Mouse (Mus musculus) midbrain, embryonic 12.5 days (tissue): ENCODE measurements around the gene Ncbp2. TPM values are rescaled to one million over a fixed set of nuclear protein-coding genes. Genes with fewer than 3 reads are reported as not detected.

Experiments used
- ATAC-seq: fragments of 200-750 bp; cut with Nextera tagmentation; 2 replicates; pipeline ENCODE4 v1.8.0; 2017; ENCODE audit warnings: low read depth, moderate TSS enrichment, moderate library complexity; ENCODE audit not compliant: low FRiP score
- H3K27ac ChIP-seq: fragments of 300-500 bp; sonication (generic); replicated peaks from 2 replicates; pipeline ENCODE4 v1.5.1; 2016; ENCODE audit warnings: mild to moderate bottlenecking
- H3K27me3 ChIP-seq: fragments of 300-500 bp; sonication (generic); 2 replicates; pipeline ENCODE4 v1.6.1; 2016; ENCODE audit warnings: mild to moderate bottlenecking
- H3K36me3 ChIP-seq: fragments of 300-500 bp; sonication (generic); 2 replicates; pipeline ENCODE4 v1.6.1; 2016
- H3K4me1 ChIP-seq: fragments of 300-500 bp; sonication (generic); 2 replicates; pipeline ENCODE4 v1.6.1; 2016
- H3K4me2 ChIP-seq: fragments of 300-500 bp; sonication (generic); replicated peaks from 2 replicates; pipeline ENCODE4 v1.6.1; 2016; ENCODE audit warnings: mild to moderate bottlenecking, moderate library complexity
- H3K4me3 ChIP-seq: fragments of 300-500 bp; sonication (generic); 2 replicates; pipeline ENCODE4 v1.5.1; 2016; ENCODE audit warnings: mild to moderate bottlenecking
- H3K9ac ChIP-seq: fragments of 300-500 bp; sonication (generic); replicated peaks from 2 replicates; pipeline ENCODE4 v1.6.1; 2016; ENCODE audit warnings: mild to moderate bottlenecking, moderate library complexity
- H3K9me3 ChIP-seq: fragments of 300-500 bp; sonication (generic); 2 replicates; pipeline ENCODE4 v1.6.1; 2016; ENCODE audit warnings: mild to moderate bottlenecking
- WGBS: fragments of 180-500 bp; shearing (Covaris S2); methylation state at CpG from one replicate; pipeline ENCODE4 v1.1.7; 2016; 5-methylcytosine and 5-hydroxymethylcytosine counted together
- polyA plus RNA-seq: library from polyadenylated mRNA; unstranded; fragments of >200 nt; fragmentation: Nextera tagmentation; extraction: Ambion mirVana; gene quantifications from 2 replicates; pipeline ENCODE4 v1.2.1, GENCODE M21; 2016

Gene Ncbp2
- polyA plus RNA-seq, 1 experiment from 2014 or later, result 135 TPM

GRCm38 (mm10) chr16:31924368-31924767, 23.9 kb upstream of the Ncbp2 start:
- WGBS, result 91% methylated on average over 6 of the region's 6 CpGs
- Histone ChIP-seq H3K4me2 (no peak overlapping the region), H3K9ac (no peak overlapping the region), H3K27ac (no peak overlapping the region), H3K9me3 (no peaks in the 10 kb centered on the region), H3K4me1 (no peaks in the 10 kb centered on the region), H3K36me3 (no peaks in the 10 kb centered on the region), H3K4me3 (no peak overlapping the region), H3K27me3 (no peaks in the 10 kb centered on the region)
- no peak for ATAC-seq

GRCm38 (mm10) chr16:31926091-31926490, 22.2 kb upstream of the Ncbp2 start:
- ATAC-seq, result no peak
- Histone ChIP-seq H3K9me3 (no peaks in the 10 kb centered on the region), H3K9ac (no peak overlapping the region), H3K4me2 (no peak overlapping the region), H3K27me3 (peaks cover 8% of the 10 kb centered on the region; the same call in 1 of the 2 replicates), H3K4me3 (no peak overlapping the region), H3K4me1 (no peaks in the 10 kb centered on the region), H3K27ac (no peak overlapping the region), H3K36me3 (no peaks in the 10 kb centered on the region)
- WGBS, result 79% methylated on average over 6 of the region's 6 CpGs

- Histone ChIP-seq H3K36me3 (no peaks in the 10 kb centered on the region), H3K27me3 (peaks cover 11% of the 10 kb centered on the region; the same call in 1 of the 2 replicates), H3K9me3 (no peaks in the 10 kb centered on the region), H3K9ac (no peak overlapping the region), H3K4me2 (no peak overlapping the region), H3K4me1 (no peaks in the 10 kb centered on the region), H3K27ac (no peak overlapping the region), H3K4me3 (no peak overlapping the region)
- WGBS, result 87% methylated on average over 13 of the region's 13 CpGs
- no peak for ATAC-seq
Observed at GRCm38 (mm10) chr16:31926547-31927182, 21.6 kb upstream of the Ncbp2 start.

GRCm38 (mm10) chr16:31927412-31927811, 20.9 kb upstream of the Ncbp2 start:
- no peak for ATAC-seq
- WGBS, result 87% methylated on average over 5 of the region's 5 CpGs

GRCm38 (mm10) chr16:31931330-31931729, 17.0 kb upstream of the Ncbp2 start:
- no peak for ATAC-seq
- 57% methylated on average over 17 of the region's 17 CpGs for WGBS
- peaks cover 48% of the 10 kb centered on the region for H3K27me3 ChIP-seq

More at GRCm38 (mm10) chr16:31927412-31927811, 20.9 kb upstream of the Ncbp2 start:
- Histone ChIP-seq H3K27ac (no peak overlapping the region), H3K36me3 (no peaks in the 10 kb centered on the region), H3K27me3 (peaks cover 15% of the 10 kb centered on the region), H3K4me3 (no peak overlapping the region), H3K4me1 (peaks cover 5% of the 10 kb centered on the region), H3K9ac (no peak overlapping the region), H3K9me3 (no peaks in the 10 kb centered on the region), H3K4me2 (no peak overlapping the region)

GRCm38 (mm10) chr16:31932255-31932654, 16.1 kb upstream of the Ncbp2 start:
- 32% methylated on average over 5 of the region's 5 CpGs for WGBS
- Histone ChIP-seq H3K27me3 (peaks cover 54% of the 10 kb centered on the region), H3K36me3 (no peaks in the 10 kb centered on the region), H3K4me3 (no peak overlapping the region), H3K27ac (peak overlapping the region; percentile 88), H3K4me1 (peaks cover 32% of the 10 kb centered on the region), H3K9me3 (no peaks in the 10 kb centered on the region), H3K4me2 (no peak overlapping the region; the same call in 1 of the 2 replicates), H3K9ac (no peak overlapping the region)
- ATAC-seq, result peak; percentile 13

More at GRCm38 (mm10) chr16:31931330-31931729, 17.0 kb upstream of the Ncbp2 start:
- Histone ChIP-seq H3K4me2 (no peak overlapping the region), H3K36me3 (no peaks in the 10 kb centered on the region), H3K9ac (no peak overlapping the region), H3K9me3 (no peaks in the 10 kb centered on the region), H3K27ac (no peak overlapping the region), H3K4me1 (peaks cover 32% of the 10 kb centered on the region), H3K4me3 (no peak overlapping the region)

- under 1% methylated on average over 50 of the region's 50 CpGs for WGBS
- Histone ChIP-seq H3K27ac (peak overlapping the region; percentile 88), H3K36me3 (no peaks in the 10 kb centered on the region), H3K4me1 (peaks cover 32% of the 10 kb centered on the region), H3K27me3 (peaks cover 54% of the 10 kb centered on the region), H3K9ac (peak overlapping the region; percentile 54), H3K4me3 (peak overlapping the region; percentile 42), H3K4me2 (peak overlapping the region; percentile 66), H3K9me3 (no peaks in the 10 kb centered on the region)
- peak; percentile 94 for ATAC-seq
Observed at GRCm38 (mm10) chr16:31932840-31933697, 15.2 kb upstream of the Ncbp2 start.

GRCm38 (mm10) chr16:31933751-31934549, 14.4 kb upstream of the Ncbp2 start, which contains the start of gene Pigz:
TSS of gene Pigz (plus strand) at chr16:31933851.
- Histone ChIP-seq H3K4me2 (peak within 1 kb of the TSS; percentile 66), H3K4me1 (peaks cover 32% of the 10 kb centered on the region), H3K36me3 (no peaks in the 10 kb centered on the region), H3K9me3 (no peaks in the 10 kb centered on the region), H3K9ac (peak within 1 kb of the TSS; percentile 54), H3K27me3 (peaks cover 54% of the 10 kb centered on the region), H3K27ac (peak within 1 kb of the TSS; percentile 88), H3K4me3 (peak within 1 kb of the TSS; percentile 42)
- WGBS, result 4% methylated on average over 42 of the region's 42 CpGs
- no peak for ATAC-seq

- WGBS, result 17% methylated on average over 13 of the region's 13 CpGs
- H3K36me3 ChIP-seq, result no peaks in the 10 kb centered on the region
- peak overlapping the region; percentile 66 for H3K4me2 ChIP-seq
- no peaks in the 10 kb centered on the region for H3K9me3 ChIP-seq
- peaks cover 32% of the 10 kb centered on the region for H3K4me1 ChIP-seq
- peak overlapping the region; percentile 54; the same call in 1 of the 2 replicates for H3K9ac ChIP-seq
- ATAC-seq, result no peak
- peak overlapping the region; percentile 42 for H3K4me3 ChIP-seq
- peaks cover 54% of the 10 kb centered on the region for H3K27me3 ChIP-seq
- no peak overlapping the region for H3K27ac ChIP-seq
Observed at GRCm38 (mm10) chr16:31934550-31935010, 13.7 kb upstream of the Ncbp2 start.

GRCm38 (mm10) chr16:31935091-31935979, 13.0 kb upstream of the Ncbp2 start:
- peaks cover 49% of the 10 kb centered on the region for H3K27me3 ChIP-seq
- H3K9me3 ChIP-seq, result no peaks in the 10 kb centered on the region
- ATAC-seq, result no peak
- WGBS, result 4% methylated on average over 36 of the region's 36 CpGs
- H3K9ac ChIP-seq, result peak overlapping the region; percentile 54; the same call in 1 of the 2 replicates
- no peak overlapping the region; the same call in 1 of the 2 replicates for H3K27ac ChIP-seq
- H3K36me3 ChIP-seq, result no peaks in the 10 kb centered on the region
- peak overlapping the region; percentile 66 for H3K4me2 ChIP-seq
- peaks cover 32% of the 10 kb centered on the region for H3K4me1 ChIP-seq
- peak overlapping the region; percentile 42 for H3K4me3 ChIP-seq

- Histone ChIP-seq H3K9ac (no peak overlapping the region), H3K4me1 (peaks cover 32% of the 10 kb centered on the region), H3K27me3 (peaks cover 45% of the 10 kb centered on the region), H3K4me3 (no peak overlapping the region), H3K9me3 (no peaks in the 10 kb centered on the region), H3K27ac (no peak overlapping the region), H3K4me2 (no peak overlapping the region), H3K36me3 (no peaks in the 10 kb centered on the region)
- WGBS, result 88% methylated on average over 4 of the region's 4 CpGs
- no peak for ATAC-seq
Observed at GRCm38 (mm10) chr16:31936568-31936967, 11.7 kb upstream of the Ncbp2 start.
